7 mouse cellular contexts compared by ENCODE assay signal in the genomic region with DNA sequence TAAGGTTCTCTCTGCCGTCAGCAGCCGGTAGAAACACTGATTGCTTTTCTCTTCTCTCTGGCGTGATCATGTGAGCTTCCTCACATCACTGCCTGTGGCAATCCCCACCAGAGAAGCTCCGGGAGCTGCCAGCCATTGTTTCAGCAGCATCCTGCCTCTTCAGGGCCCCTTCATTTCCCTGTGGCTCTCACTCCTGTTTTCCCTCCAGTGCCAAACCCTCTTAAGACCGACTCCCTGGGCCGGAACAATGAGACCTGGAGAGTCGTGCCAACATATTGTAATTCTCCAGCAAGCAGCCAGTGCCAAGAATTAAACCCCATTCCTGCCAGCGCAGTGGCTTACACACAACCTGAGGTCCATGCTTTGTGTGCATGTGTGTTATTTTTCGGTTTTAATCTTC.
DNase-seq lines count a peak whose midpoint lies in the region; ATAC-seq lines count a peak whose summit lies in the region.

No protein-coding gene starts in this region.

- DNase-seq in ovary, postnatal 36 days (ENCODE audit: low spot score) = peak; percentile 11
- DNase-seq in ovary, postnatal 10 days (ENCODE audit: low spot score) = no peak
- peak; percentile 55 for DNase-seq in forebrain, embryonic 11.5 days (ENCODE audit: low spot score)
- DNase-seq in lung, adult 18-20 months = peak; percentile 56 to 70
- peak; percentile 28 for DNase-seq in right cerebral cortex, postnatal 25 days
- DNase-seq in gastrocnemius, postnatal 25 days = no peak
- no peak for DNase-seq in adipocyte (ENCODE audit: low spot score)

- 23% methylated on average over 9 of the region's 9 CpGs for WGBS in forebrain, embryonic 11.5 days

- no peaks in the 10 kb centered on the region for H3K9me3 ChIP-seq in forebrain, embryonic 11.5 days (ENCODE audit: control insufficient read depth, low read length)

- H3K4me1 ChIP-seq in forebrain, embryonic 11.5 days (replicated peaks; ENCODE audit: control insufficient read depth, insufficient read depth, low read length) = peaks cover 14% of the 10 kb centered on the region

- H3K27me3 ChIP-seq in forebrain, embryonic 11.5 days (ENCODE audit: control insufficient read depth, insufficient read depth, low read length) = no peaks in the 10 kb centered on the region

- no peak for ATAC-seq in forebrain, embryonic 11.5 days (replicated peaks; ENCODE audit: low FRiP score)

- no peaks in the 10 kb centered on the region for H3K36me3 ChIP-seq in forebrain, embryonic 11.5 days (ENCODE audit: control insufficient read depth, insufficient read depth, low read length)

- H3K4me3 ChIP-seq in forebrain, embryonic 11.5 days (ENCODE audit: low read depth, low read length) = no peak overlapping the region

- H3K4me2 ChIP-seq in forebrain, embryonic 11.5 days (ENCODE audit: low read depth, low read length, severe bottlenecking) = no peak overlapping the region

- 0 out of 2 replicates have a peak overlapping the region, but pooled peaks have one; percentile 13 for H3K27ac ChIP-seq in forebrain, embryonic 11.5 days (ENCODE audit: low read depth, low read length)

- H3K9ac ChIP-seq in forebrain, embryonic 11.5 days (ENCODE audit: low read length) = no peak overlapping the region

Comparison
In these comparisons a context has a peak if more than half of its experiments do, and no peak if none do; other contexts are left out.
1. DNase-seq: peak in ovary, postnatal 36 days (single experiment), forebrain, embryonic 11.5 days (single experiment), lung, adult 18-20 months (2 of 2) and right cerebral cortex, postnatal 25 days (single experiment); none in ovary, postnatal 10 days (single experiment), gastrocnemius, postnatal 25 days (single experiment) and adipocyte (single experiment).